Mouse (Mus musculus): ENCODE data around the gene Ccdc47.

GRCm38 (mm10) chr11:106163546-106163945, 52.6 kb downstream of the Ccdc47 start:
- TF ChIP-seq CTCF (IDR thresholded peaks at IDR 0.05; ENCODE audit: extremely low read depth, insufficient read length, insufficient replicate concordance, low read depth, low read length) (no peak), POLR2A (IDR thresholded peaks at IDR 0.05; ENCODE audit: low read depth, low read length) (no peak)
